Mouse (Mus musculus) heart, adult 2 months (tissue): ENCODE results near the gene Nup93.

Experiments used
- CTCF ChIP-seq: fragments of 200-600 bp; IDR thresholded peaks from 2 replicates; pipeline ENCODE4 v1.8.1; 2022; ENCODE audit warnings: antibody characterized with exemption, mild to moderate bottlenecking, moderate library complexity
- EP300 ChIP-seq: fragments of 200-500 bp; IDR thresholded peaks from 2 replicates; pipeline ENCODE4 v1.6.1; 2011; ENCODE audit warnings: low read depth, low read length, control low read depth; ENCODE audit not compliant: insufficient read depth
- POLR2A ChIP-seq: fragments of 200-500 bp; IDR thresholded peaks from 2 replicates; pipeline ENCODE4 v1.6.1; 2011; ENCODE audit warnings: mild to moderate bottlenecking, low read depth, low read length, control low read depth; ENCODE audit not compliant: insufficient read depth

GRCm38 (mm10) chr8:94320036-94320435, 105.7 kb downstream of the Nup93 start:
- no peak for TF ChIP-seq POLR2A
- TF ChIP-seq CTCF, result no peak
- TF ChIP-seq EP300, result no peak
